ENCODE assay signal across 22 mouse cellular contexts in the genomic region with DNA sequence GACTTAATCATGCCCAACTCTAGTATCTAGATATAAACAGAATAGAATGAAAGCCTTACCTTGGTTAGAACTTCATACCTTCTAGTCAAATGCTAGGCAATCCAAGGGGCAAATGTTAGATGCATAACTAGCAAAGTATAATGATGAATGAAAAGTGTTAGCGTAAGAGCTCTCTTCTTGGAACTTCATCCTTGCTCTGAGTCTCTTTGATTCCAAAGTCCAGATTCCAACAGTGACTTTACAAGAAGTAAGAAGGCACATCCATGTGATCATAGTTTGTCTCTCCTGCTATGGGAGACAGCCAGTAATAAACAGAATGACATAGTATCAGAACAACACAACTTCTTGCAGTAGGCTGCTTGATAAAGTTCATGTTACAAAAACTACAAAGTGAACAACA. TPM values are rescaled to one million over a fixed set of nuclear protein-coding genes. Genes with fewer than 3 reads are reported as not detected.
A peak's percentile ranks its signal among the peaks of the same experiment; 100 is the strongest.
DNase-seq lines count a peak whose midpoint lies in the region; ATAC-seq and TF ChIP-seq lines count a peak whose summit lies in the region.
"Had no signal": no experiment of that assay in that cellular context is flagged by ENCODE, and none has a peak within 500 bp of the region (broad histone marks: within the 10 kb centered on the region; RNA-seq: fewer than 3 reads in every experiment).

No protein-coding gene starts in this region.

- no peak for TF ChIP-seq POLR2A in kidney, adult 2 months (IDR thresholded peaks at IDR 0.05; ENCODE audit: low read depth, low read length)

- H3K9ac ChIP-seq in kidney, postnatal 0 days (ENCODE audit: low read depth, low read length), result no peak overlapping the region
- H3K9ac ChIP-seq in midbrain, embryonic 11.5 days (ENCODE audit: low read length), result no peak overlapping the region
- H3K9ac ChIP-seq in midbrain, postnatal 0 days (replicated peaks; ENCODE audit: low read length, poor library complexity, severe bottlenecking), result no peak overlapping the region

- no peak overlapping the region for H3K4me2 ChIP-seq in kidney, postnatal 0 days (ENCODE audit: low read length)
- H3K4me2 ChIP-seq in midbrain, embryonic 11.5 days, result no peak overlapping the region
- no peak overlapping the region for H3K4me2 ChIP-seq in midbrain, postnatal 0 days (ENCODE audit: low read depth, low read length, poor library complexity, severe bottlenecking)

- 0 out of 2 replicates have a peak, but pooled peaks have one; percentile 25 for ATAC-seq in kidney, postnatal 0 days (replicated peaks; ENCODE audit: low FRiP score, low read depth)
- no peak for ATAC-seq in midbrain, embryonic 11.5 days (ENCODE audit: low FRiP score)
- no peak for ATAC-seq in midbrain, postnatal 0 days (ENCODE audit: low FRiP score)
- ATAC-seq: activated CD4-positive, CD25-positive, alpha-beta regulatory T cell, adult 4 months; CD4-positive, CD25-positive, alpha-beta regulatory T cell, adult 4 months; Patski had no signal

- no peaks in the 10 kb centered on the region for H3K27me3 ChIP-seq in kidney, adult 2 months (replicated peaks; ENCODE audit: control insufficient read depth, insufficient read depth, low read length)
- no peaks in the 10 kb centered on the region for H3K27me3 ChIP-seq in kidney, postnatal 0 days (ENCODE audit: insufficient read depth, low read length)
- no peaks in the 10 kb centered on the region for H3K27me3 ChIP-seq in midbrain, embryonic 11.5 days (ENCODE audit: control insufficient read depth, insufficient read depth, low read length)
- no peaks in the 10 kb centered on the region for H3K27me3 ChIP-seq in midbrain, postnatal 0 days (ENCODE audit: insufficient read depth, low read length)
- H3K27me3 ChIP-seq: CH12.LX had no signal

- WGBS in kidney, adult 2 months, result 60% methylated on average over 1 of the region's 1 CpGs
- 88% methylated on average over 1 of the region's 1 CpGs for WGBS in kidney, postnatal 0 days
- 97% methylated on average over 1 of the region's 1 CpGs for WGBS in midbrain, embryonic 11.5 days
- WGBS in midbrain, postnatal 0 days, result 97% methylated on average over 1 of the region's 1 CpGs

- H3K4me3 ChIP-seq in kidney, adult 2 months (ENCODE audit: insufficient read depth, low read depth, low read length), result no peak overlapping the region
- H3K4me3 ChIP-seq in kidney, postnatal 0 days (replicated peaks; ENCODE audit: low read depth, low read length), result no peak overlapping the region
- H3K4me3 ChIP-seq in midbrain, embryonic 11.5 days (ENCODE audit: low read depth, low read length), result no peak overlapping the region
- no peak overlapping the region for H3K4me3 ChIP-seq in midbrain, postnatal 0 days (ENCODE audit: low read depth, low read length)

- H3K27ac ChIP-seq in kidney, adult 2 months (ENCODE audit: insufficient read depth, low read depth, low read length), result peak overlapping the region; percentile 50
- no peak overlapping the region for H3K27ac ChIP-seq in kidney, postnatal 0 days
- H3K27ac ChIP-seq in midbrain, embryonic 11.5 days (ENCODE audit: low read depth, low read length), result no peak overlapping the region
- no peak overlapping the region for H3K27ac ChIP-seq in midbrain, postnatal 0 days (ENCODE audit: low read depth, low read length)

- peaks cover 5% of the 10 kb centered on the region; the same call in 1 of the 2 replicates for H3K4me1 ChIP-seq in kidney, adult 2 months (ENCODE audit: control insufficient read depth, insufficient read depth, low read length)
- H3K4me1 ChIP-seq in kidney, postnatal 0 days (replicated peaks; ENCODE audit: insufficient read depth, low read length), result no peaks in the 10 kb centered on the region
- no peaks in the 10 kb centered on the region for H3K4me1 ChIP-seq in midbrain, embryonic 11.5 days (ENCODE audit: control insufficient read depth, insufficient read depth, low read length)
- no peaks in the 10 kb centered on the region for H3K4me1 ChIP-seq in midbrain, postnatal 0 days (ENCODE audit: insufficient read depth, low read length)

- TF ChIP-seq CTCF in kidney, adult 2 months (conservative IDR thresholded peaks at IDR 0.05; ENCODE audit: insufficient read depth, insufficient read length, low read depth, low read length), result no peak
- no peak for TF ChIP-seq CTCF in kidney, postnatal 0 days (IDR thresholded peaks at IDR 0.05; ENCODE audit: low read depth)
- no peak for TF ChIP-seq CTCF in midbrain, postnatal 0 days (IDR thresholded peaks at IDR 0.05)

- H3K36me3 ChIP-seq in kidney, adult 2 months (ENCODE audit: control insufficient read depth, insufficient read depth, low read length), result no peaks in the 10 kb centered on the region
- H3K36me3 ChIP-seq in kidney, postnatal 0 days (ENCODE audit: insufficient read depth, low read length), result no peaks in the 10 kb centered on the region
- no peaks in the 10 kb centered on the region for H3K36me3 ChIP-seq in midbrain, embryonic 11.5 days (ENCODE audit: control insufficient read depth, insufficient read depth, low read length)
- no peaks in the 10 kb centered on the region for H3K36me3 ChIP-seq in midbrain, postnatal 0 days (ENCODE audit: insufficient read depth, low read length)
- H3K36me3 ChIP-seq: G1E had no signal

- peak; percentile 86 for DNase-seq in kidney, adult 2 months
- DNase-seq in kidney, adult 18-20 months, result no peak
- peak; percentile 72 for DNase-seq in kidney, adult 9 months
- DNase-seq in kidney, postnatal 14 days, result no peak
- peak; percentile 8 for DNase-seq in kidney, postnatal 0 days (ENCODE audit: low spot score)
- DNase-seq in kidney, postnatal 4 days, result no peak
- peak; percentile 44 for DNase-seq in midbrain, embryonic 11.5 days (ENCODE audit: low spot score, missing footprints)
- no peak for DNase-seq in midbrain, postnatal 0 days (ENCODE audit: low spot score)
- DNase-seq: adrenal gland, adult 2 months; adrenal gland, adult 8-10 months; adrenal gland, postnatal 10 days; adrenal gland, postnatal 14 days; adrenal gland, postnatal 25 days; adrenal gland, postnatal 36 days; B cell, adult 2 months; cerebellum, adult 11 months; cerebellum, adult 11-12 months had no signal

- H3K9me3 ChIP-seq in kidney, postnatal 0 days (replicated peaks; ENCODE audit: low read length), result no peaks in the 10 kb centered on the region
- H3K9me3 ChIP-seq in midbrain, embryonic 11.5 days (ENCODE audit: control insufficient read depth, low read length), result no peaks in the 10 kb centered on the region
- no peaks in the 10 kb centered on the region for H3K9me3 ChIP-seq in midbrain, postnatal 0 days (ENCODE audit: low read length)
- H3K9me3 ChIP-seq: G1E had no signal

RNA-seq across cellular contexts. Expression of a gene that starts 54.6 kb away (rescaled TPM):
- 6.6 and 11.7 TPM in 2 replicates for polyA plus RNA-seq in kidney, adult 2 months (2012; rRNA removed)
- polyA plus RNA-seq in kidney, postnatal 0 days (2015; fragmentation: Nextera tagmentation; extraction: Ambion mirVana), result 39.1 and 41.4 TPM in 2 replicates
- polyA plus RNA-seq in midbrain, embryonic 11.5 days (2014; fragmentation: Nextera tagmentation; extraction: Ambion mirVana), result 34.1 and 34.6 TPM in 2 replicates
- total RNA-seq in midbrain, postnatal 0 days (2014; rRNA removed), result 16.1 and 17.6 TPM in 2 replicates
- 41.9 and 44.2 TPM in 2 replicates for polyA plus RNA-seq in midbrain, postnatal 0 days (2015; fragmentation: Nextera tagmentation; extraction: Ambion mirVana)

Comparison
In these comparisons a context has a peak if more than half of its experiments do, and no peak if none do; other contexts are left out.
1. DNase-seq: peak in kidney, adult 2 months (single experiment), kidney, adult 9 months (single experiment), kidney, postnatal 0 days (single experiment) and midbrain, embryonic 11.5 days (single experiment); none in kidney, adult 18-20 months (single experiment), kidney, postnatal 14 days (single experiment), kidney, postnatal 4 days (0 of 2) and midbrain, postnatal 0 days (single experiment).